Mouse (Mus musculus): ENCODE data around the gene Gipc2. TPM values are rescaled to one million over a fixed set of nuclear protein-coding genes. Genes with fewer than 3 reads are reported as not detected.
A peak's percentile ranks its signal among the peaks of the same experiment; 100 is the strongest.

Gene Gipc2
- total RNA-seq, 2 experiments from 2014 or later: 1.3 to 2.8 TPM

GRCm38 (mm10) chr3:152089178-152089577 is 76.9 kb downstream of the Gipc2 start:
- peak; percentile 55 to 62 for DNase-seq (ENCODE audit: low spot score in 2 of 2)

- DNase-seq (ENCODE audit: low spot score in 2 of 2): no peak
Measured at GRCm38 (mm10) chr3:152081381-152081780, 84.6 kb downstream of the Gipc2 start.

GRCm38 (mm10) chr3:152076088-152076487 is 89.9 kb downstream of the Gipc2 start:
- DNase-seq (ENCODE audit: low spot score in 2 of 2): no peak

GRCm38 (mm10) chr3:152069001-152069400 is 97.0 kb downstream of the Gipc2 start:
- no peak for DNase-seq (ENCODE audit: low spot score in 2 of 2)

GRCm38 (mm10) chr3:152068311-152068710 is 97.7 kb downstream of the Gipc2 start:
- DNase-seq (ENCODE audit: low spot score in 2 of 2): no peak

- DNase-seq (ENCODE audit: low spot score in 2 of 2): peak; percentile 8 to 36
Measured at GRCm38 (mm10) chr3:152066696-152067095, 99.3 kb downstream of the Gipc2 start.

GRCm38 (mm10) chr3:152065806-152066205 is 100.2 kb downstream of the Gipc2 start:
- DNase-seq (ENCODE audit: low spot score in 2 of 2): no peak

- no peak for DNase-seq (ENCODE audit: low spot score in 2 of 2)
Measured at GRCm38 (mm10) chr3:152064166-152064565, 101.9 kb downstream of the Gipc2 start.

GRCm38 (mm10) chr3:152062806-152063205 is 103.2 kb downstream of the Gipc2 start:
- no peak for DNase-seq (ENCODE audit: low spot score in 2 of 2)

GRCm38 (mm10) chr3:152061145-152061544 is 104.9 kb downstream of the Gipc2 start:
- DNase-seq (ENCODE audit: low spot score in 2 of 2): no peak

GRCm38 (mm10) chr3:152058235-152058634 is 107.8 kb downstream of the Gipc2 start:
- DNase-seq (ENCODE audit: low spot score in 2 of 2): no peak

- DNase-seq (ENCODE audit: low spot score in 2 of 2): no peak
Measured at GRCm38 (mm10) chr3:152054260-152054659, 111.8 kb downstream of the Gipc2 start.

GRCm38 (mm10) chr3:152051959-152052358 is 114.1 kb downstream of the Gipc2 start:
- no peak for DNase-seq (ENCODE audit: low spot score in 2 of 2)

- DNase-seq (ENCODE audit: low spot score in 2 of 2): no peak
Measured at GRCm38 (mm10) chr3:152047914-152048313, 118.1 kb downstream of the Gipc2 start.

GRCm38 (mm10) chr3:152046895-152047294 is 119.1 kb downstream of the Gipc2 start:
- no peak for DNase-seq (ENCODE audit: low spot score in 2 of 2)

Other genes starting within 250 kb of the Gipc2 start
- 10 to 100 TPM; 45.5 to 49.6 TPM for gene Dnajb4, start 44.1 kb upstream of the Gipc2 start, total RNA-seq (2021)
- gene Fubp1, start 44.2 kb upstream of the Gipc2 start, total RNA-seq (2021): 100 to 1,000 TPM; 136 to 139 TPM
- 1 to 10 TPM in 1 of 2 experiments, under 1 TPM in 1; 0.87 to 1.0 TPM for gene Nexn, start 100.1 kb upstream of the Gipc2 start, total RNA-seq (2021)
- 10 to 100 TPM; 73.3 to 76.5 TPM for gene Miga1, start 174.2 kb upstream of the Gipc2 start, total RNA-seq (2021)
- 100 to 1,000 TPM; 103 to 117 TPM for gene Usp33, start 180.2 kb upstream of the Gipc2 start, total RNA-seq (2021)
- 10 to 100 TPM; 31.9 to 33.9 TPM for gene Zzz3, start 229.2 kb upstream of the Gipc2 start, total RNA-seq (2021)